Mouse (Mus musculus) erythroblast, embryonic 14.5 days (primary cell): ENCODE data around the gene Gm10770. TPM values are rescaled to one million over a fixed set of nuclear protein-coding genes. Genes with fewer than 3 reads are reported as not detected.
"Not testable (repeated sequence)": the region's sequence is repeated elsewhere in the genome, so short reads cannot be mapped to it uniquely, and the experiment has no call there.

Experiments used
- H3K27me3 ChIP-seq: 2 replicates; pipeline ENCODE4 v1.6.1; 2012; ENCODE audit warnings: inconsistent platforms; ENCODE audit not compliant: control insufficient read depth
- H3K36me3 ChIP-seq: 2 replicates; pipeline ENCODE4 v1.6.1; 2012; ENCODE audit warnings: mild to moderate bottlenecking, inconsistent platforms; ENCODE audit not compliant: control insufficient read depth
- H3K4me1 ChIP-seq: 2 replicates; pipeline ENCODE4 v1.6.1; 2012; ENCODE audit warnings: inconsistent platforms; ENCODE audit not compliant: control insufficient read depth
- H3K4me3 ChIP-seq: replicated peaks from 2 replicates; pipeline ENCODE3; 2012; ENCODE audit warnings: moderate library complexity, mild to moderate bottlenecking, inconsistent platforms
- H3K9me3 ChIP-seq: 2 replicates; pipeline ENCODE4 v1.6.1; 2012; ENCODE audit warnings: low read length, inconsistent platforms, mixed read lengths; ENCODE audit not compliant: control insufficient read depth
- GATA1 ChIP-seq: IDR thresholded peaks from 2 replicates; pipeline ENCODE4 v1.6.1; 2012; ENCODE audit warnings: low read length, inconsistent platforms, mixed read lengths
- TAL1 ChIP-seq: IDR thresholded peaks from 3 replicates; pipeline ENCODE4 v1.6.1; 2012; ENCODE audit warnings: low read length, inconsistent platforms, mixed read lengths
- polyA plus RNA-seq: library from polyadenylated mRNA; stranded (reverse); fragments of >175 nt; gene quantifications from 2 replicates; pipeline ENCODE4 v1.2.3, GENCODE M21; 2012

The Gm10770 gene
- not detected in 2 replicates for polyA plus RNA-seq

DNA sequence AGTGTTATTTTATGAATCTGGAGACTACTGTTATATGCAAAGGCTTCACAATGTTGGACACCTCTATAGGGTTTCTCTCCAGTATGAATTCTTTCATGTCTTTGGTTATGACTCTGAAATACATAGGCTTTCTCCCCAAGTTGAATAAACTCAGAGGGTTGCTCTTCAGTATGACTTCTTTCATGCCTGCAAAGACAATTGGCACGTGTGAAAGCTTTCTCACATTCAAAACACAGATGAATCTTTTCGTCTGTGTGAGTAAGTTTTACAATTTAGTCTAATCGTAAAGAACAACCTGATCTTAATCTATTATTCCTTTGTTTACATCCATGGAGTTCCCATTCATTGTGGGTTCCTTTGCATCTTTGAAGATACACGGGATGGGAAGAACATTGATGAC, at the start of gene Gm10770:
TSS of gene Gm10770 (minus strand) at position 101 of the 400 bp plus-strand sequence.
- not testable (repeated sequence) for H3K4me3 ChIP-seq, H3K27me3 ChIP-seq, H3K9me3 ChIP-seq

DNA sequence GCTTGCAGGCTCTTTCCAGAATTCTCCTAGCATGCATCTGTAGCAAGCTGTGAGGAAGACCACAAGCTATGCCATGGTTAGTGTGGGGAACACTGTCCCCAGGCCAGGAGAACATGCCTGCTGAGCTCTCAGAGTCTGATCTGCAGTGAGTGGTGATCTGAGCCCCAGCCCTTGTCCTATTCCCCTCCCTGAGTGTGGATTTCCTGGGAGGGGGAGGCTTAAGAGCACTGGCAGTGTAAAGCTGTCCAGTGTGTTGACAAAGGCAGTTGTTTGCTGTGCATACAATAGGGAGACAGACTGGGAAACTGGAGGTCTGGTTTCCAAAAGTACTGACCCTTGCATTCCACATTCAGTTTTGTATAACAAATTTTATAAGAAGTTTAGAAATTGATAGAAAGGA, 43.8 kb upstream of the Gm10770 start:
- not testable (repeated sequence) for H3K4me1 ChIP-seq, H3K4me3 ChIP-seq, H3K9me3 ChIP-seq

More for the DNA sequence above, at the start of gene Gm10770:
- H3K36me3 ChIP-seq, H3K4me1 ChIP-seq: not testable (repeated sequence)

DNA sequence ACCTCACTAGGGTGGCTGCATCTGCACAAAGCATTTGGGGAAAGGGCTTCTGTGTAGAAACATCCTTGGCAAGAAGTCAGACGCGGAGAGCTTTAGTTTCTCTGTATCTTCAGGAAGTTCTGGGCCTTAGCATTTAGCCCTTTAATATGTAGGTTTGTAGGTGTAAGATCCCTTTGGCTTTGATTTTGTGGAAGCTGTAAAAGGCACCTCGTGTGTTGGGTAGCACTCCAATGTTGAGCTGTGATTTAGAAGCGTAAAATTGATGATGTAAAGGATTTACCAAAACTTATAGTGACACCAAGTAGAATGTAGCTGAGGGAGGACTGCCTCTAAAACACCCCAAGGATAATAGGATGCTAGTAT, 38.9 kb upstream of the Gm10770 start:
- H3K27me3 ChIP-seq, H3K4me1 ChIP-seq, H3K4me3 ChIP-seq, H3K36me3 ChIP-seq, H3K9me3 ChIP-seq: not testable (repeated sequence)

More for the DNA sequence above, 43.8 kb upstream of the Gm10770 start:
- not testable (repeated sequence) for H3K27me3 ChIP-seq, H3K36me3 ChIP-seq

DNA sequence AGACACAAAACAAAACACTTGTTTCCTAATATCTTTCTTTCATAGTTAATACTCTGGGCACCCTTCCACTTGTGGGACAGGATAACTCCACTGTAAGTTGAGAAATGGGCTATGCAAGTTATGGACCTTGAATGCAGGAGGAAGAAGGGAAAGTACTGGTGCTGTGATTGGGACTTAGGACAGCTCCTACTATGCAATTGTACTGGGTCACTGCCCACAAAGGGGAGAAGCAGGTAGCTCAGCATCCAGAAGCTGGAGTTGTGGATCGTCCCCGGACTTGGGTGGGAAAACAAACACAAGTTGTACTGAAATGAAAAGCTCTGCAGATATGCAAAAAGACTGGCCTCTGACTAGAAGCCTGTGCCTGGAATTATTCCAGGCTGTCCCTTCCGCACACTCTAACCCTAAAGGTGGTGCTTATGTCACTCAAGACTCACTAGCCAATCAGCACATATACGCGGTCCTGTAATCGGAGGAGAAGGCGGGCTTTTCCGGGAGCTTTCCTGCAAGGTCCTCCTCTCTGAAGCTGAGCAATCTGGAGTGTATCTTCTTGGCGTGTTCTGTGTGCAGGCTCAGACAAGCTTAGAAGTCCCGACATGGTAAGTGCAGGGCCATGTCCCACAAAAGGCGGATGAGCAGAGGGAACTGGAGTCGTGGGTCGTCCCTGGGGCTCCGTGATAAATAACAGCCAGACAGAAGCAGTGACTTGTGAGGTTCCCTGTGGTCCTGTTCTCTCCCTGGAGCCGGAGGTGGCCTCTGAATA, 38.3 kb upstream of the Gm10770 start, which contains the start of gene Zfp937:
TSS of gene Zfp937 (plus strand) at position 474 of the 763 bp plus-strand sequence.
- not testable (repeated sequence) for H3K4me3 ChIP-seq, H3K36me3 ChIP-seq, H3K9me3 ChIP-seq, H3K4me1 ChIP-seq, H3K27me3 ChIP-seq

DNA sequence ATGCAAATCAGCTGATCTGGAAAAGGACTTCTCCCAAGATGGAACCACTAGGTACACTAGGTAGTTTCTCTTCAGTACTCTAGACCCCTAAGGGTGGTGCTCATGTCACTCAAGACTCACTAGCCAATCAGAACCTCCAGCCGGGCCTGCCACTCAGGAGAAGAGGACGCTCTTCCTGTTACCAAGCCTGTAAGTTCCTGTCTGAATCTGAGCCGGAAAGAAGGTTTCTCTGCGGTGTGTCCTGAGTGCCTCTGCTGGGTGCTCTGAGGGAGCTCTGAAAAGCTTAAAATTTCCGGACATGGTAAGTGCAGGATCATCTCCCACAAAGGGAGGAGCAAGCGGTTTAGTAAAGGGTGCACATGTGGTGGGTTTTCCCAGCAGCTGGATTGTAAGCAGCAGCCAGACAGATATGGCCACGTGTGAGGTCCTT, 2.1 kb upstream of the Gm10770 start, which contains the start of gene Gm14139:
TSS of gene Gm14139 (plus strand) at position 186 of the 430 bp plus-strand sequence.
- H3K4me1 ChIP-seq, H3K4me3 ChIP-seq: not testable (repeated sequence)

DNA sequence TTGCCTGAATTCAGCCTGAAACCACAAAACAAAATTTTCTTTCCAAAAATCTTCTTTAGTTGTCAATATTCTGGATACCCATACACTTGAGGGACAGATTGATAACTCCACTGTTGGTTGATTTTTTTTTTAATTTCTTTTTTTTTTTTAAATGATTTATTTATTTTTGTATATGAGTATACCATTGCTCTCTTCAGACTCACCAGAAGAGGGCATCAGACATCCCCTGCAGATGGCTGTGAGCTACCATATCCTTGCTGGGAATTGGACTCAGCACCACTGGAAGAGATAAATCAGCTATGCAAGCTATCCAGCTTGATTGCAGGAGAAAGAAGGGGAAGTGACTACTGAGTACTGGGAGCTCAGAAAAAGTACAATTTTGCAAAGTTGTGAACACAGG, 1.6 kb upstream of the Gm10770 start:
- H3K4me3 ChIP-seq, H3K4me1 ChIP-seq, H3K9me3 ChIP-seq, H3K36me3 ChIP-seq, H3K27me3 ChIP-seq: not testable (repeated sequence)

More for the DNA sequence above, 2.1 kb upstream of the Gm10770 start, which contains the start of gene Gm14139:
- H3K36me3 ChIP-seq, H3K27me3 ChIP-seq, H3K9me3 ChIP-seq: not testable (repeated sequence)

DNA sequence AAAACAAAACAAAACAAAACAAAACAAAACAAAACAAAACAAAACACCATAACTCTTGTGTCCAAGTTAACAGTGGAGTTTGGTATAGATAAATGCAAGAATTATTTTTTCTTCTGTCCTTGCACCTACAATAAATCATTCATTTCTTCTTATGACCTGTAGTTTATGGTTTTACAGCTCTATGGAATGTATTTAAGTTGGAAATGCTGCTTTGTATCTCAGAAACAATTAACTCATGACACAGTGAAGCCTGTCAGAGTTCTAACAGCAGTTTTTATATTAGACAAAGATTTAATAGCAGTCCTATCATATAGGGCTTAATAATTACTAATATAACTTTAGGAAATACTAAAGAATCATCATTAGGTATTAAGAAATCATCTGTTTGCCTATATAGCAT, 5.6 kb downstream of the Gm10770 start:
- TF ChIP-seq TAL1 (no peak), GATA1 (no peak)

DNA sequence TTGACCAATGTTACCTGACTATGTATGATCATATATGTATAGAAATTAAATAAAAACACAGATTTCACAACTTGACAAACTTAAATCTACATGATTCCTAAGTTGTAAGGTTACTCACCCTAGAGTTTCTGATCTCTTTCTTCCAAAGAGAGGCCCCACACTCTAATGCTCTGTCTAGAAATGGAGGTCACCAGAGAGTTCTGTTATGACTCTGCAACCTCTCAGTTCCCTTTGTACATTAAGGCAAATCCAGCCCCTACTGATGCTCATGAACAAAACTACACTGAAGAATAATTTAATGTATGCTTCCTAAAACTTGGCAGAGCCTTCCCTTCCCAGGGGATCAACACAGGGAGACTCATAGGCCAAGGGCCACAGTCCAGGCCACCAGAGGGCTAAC, 12.8 kb downstream of the Gm10770 start:
- TF ChIP-seq GATA1, result no peak
- no peak for TF ChIP-seq TAL1
- Histone ChIP-seq H3K36me3 (no peaks in the 10 kb centered on the region), H3K4me3 (no peak overlapping the region), H3K27me3 (no peaks in the 10 kb centered on the region), H3K4me1 (no peaks in the 10 kb centered on the region), H3K9me3 (no peaks in the 10 kb centered on the region)

More for the DNA sequence above, 5.6 kb downstream of the Gm10770 start:
- Histone ChIP-seq H3K9me3 (peaks cover 6% of the 10 kb centered on the region), H3K4me3 (no peak overlapping the region), H3K4me1 (no peaks in the 10 kb centered on the region), H3K36me3 (no peaks in the 10 kb centered on the region), H3K27me3 (no peaks in the 10 kb centered on the region)

DNA sequence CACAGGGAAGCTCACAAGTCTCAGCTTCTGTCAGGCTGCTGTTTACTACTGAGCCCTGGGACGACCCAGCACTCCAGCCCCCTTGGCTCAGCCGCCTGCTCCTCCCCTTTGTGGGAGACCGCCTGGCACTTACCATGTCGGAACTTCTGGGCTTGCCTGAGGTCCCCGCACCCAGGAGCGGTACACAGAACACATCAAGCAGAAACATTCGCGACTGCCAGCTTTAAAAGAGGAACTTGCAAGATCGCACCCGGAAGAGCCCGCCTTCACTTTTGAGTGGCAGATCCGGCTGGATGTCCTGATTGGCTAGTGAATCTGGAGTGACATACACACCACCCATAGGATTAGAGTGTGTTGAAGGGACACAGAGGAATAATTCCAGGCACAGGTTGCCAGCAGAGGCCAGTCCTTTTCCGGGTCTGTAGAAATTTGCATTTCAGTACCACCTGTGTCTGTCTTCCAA, 43.0 kb downstream of the Gm10770 start, which contains the start of gene Zfp120:
TSS of gene Zfp120 (minus strand) at position 274 of the 463 bp plus-strand sequence.
- no peak for TF ChIP-seq GATA1
- Histone ChIP-seq H3K36me3 (peaks cover 2% of the 10 kb centered on the region; the same call in 1 of the 2 replicates), H3K4me1 (peaks cover 9% of the 10 kb centered on the region)

DNA sequence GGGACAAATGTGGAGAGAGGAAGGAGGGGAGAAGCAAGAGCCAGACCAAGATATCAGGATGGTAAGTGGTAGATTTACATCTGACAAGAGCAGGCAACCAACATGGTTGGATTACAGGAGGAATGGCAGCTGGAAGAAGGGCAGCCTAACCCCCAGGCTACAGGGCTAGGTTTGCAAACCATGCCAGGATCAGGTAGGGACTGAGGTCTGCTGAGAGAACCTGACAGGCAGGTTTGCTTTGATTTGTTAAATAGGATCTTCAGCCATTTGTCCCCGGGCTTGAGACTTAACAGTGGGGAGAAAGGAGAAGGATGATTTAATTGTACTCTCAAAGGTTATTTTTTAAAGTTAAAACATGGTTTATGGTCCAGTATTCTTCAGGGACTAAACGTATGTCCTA, 46.7 kb downstream of the Gm10770 start:
- TF ChIP-seq GATA1 (no peak), TAL1 (no peak)
- peaks cover 2% of the 10 kb centered on the region; the same call in 1 of the 2 replicates for H3K36me3 ChIP-seq
- no peaks in the 10 kb centered on the region for H3K27me3 ChIP-seq
- H3K4me1 ChIP-seq, result peaks cover 9% of the 10 kb centered on the region
- H3K4me3 ChIP-seq, result no peak overlapping the region
- peaks cover 4% of the 10 kb centered on the region; the same call in 1 of the 2 replicates for H3K9me3 ChIP-seq

More for the DNA sequence above, 43.0 kb downstream of the Gm10770 start, which contains the start of gene Zfp120:
- Histone ChIP-seq H3K27me3 (no peaks in the 10 kb centered on the region), H3K9me3 (no peaks in the 10 kb centered on the region), H3K4me3 (peak within 1 kb of the TSS; percentile 80)

DNA sequence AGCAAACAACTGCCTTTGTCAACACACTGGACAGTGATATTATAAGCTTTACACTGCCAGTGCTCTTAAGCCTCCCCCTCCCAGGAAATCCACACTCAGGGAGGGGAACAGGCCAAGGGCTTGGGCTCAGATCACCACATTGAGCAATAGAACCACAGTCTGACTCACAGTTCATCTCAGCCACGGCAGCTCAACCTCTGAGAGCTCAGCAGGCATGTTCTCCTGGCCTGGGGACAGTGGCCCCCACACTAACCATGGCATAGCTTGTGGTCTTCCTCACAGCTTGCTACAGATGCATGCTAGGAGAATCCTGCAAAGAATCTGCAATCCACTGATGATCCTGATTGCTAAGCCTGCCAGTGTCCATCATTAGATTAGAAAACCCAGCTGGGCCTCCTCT, 47.5 kb downstream of the Gm10770 start:
- not testable (repeated sequence) for H3K4me3 ChIP-seq, H3K9me3 ChIP-seq, H3K27me3 ChIP-seq, H3K36me3 ChIP-seq, H3K4me1 ChIP-seq
